Mouse (Mus musculus): ENCODE measurements at regions not wholly inside any gene's neighbourhood (a gene's known extent, or its start where the extent isn't known, plus 50 kb on each side); places are given as distances from the start of the nearest gene placed in this dataset.

DNA sequence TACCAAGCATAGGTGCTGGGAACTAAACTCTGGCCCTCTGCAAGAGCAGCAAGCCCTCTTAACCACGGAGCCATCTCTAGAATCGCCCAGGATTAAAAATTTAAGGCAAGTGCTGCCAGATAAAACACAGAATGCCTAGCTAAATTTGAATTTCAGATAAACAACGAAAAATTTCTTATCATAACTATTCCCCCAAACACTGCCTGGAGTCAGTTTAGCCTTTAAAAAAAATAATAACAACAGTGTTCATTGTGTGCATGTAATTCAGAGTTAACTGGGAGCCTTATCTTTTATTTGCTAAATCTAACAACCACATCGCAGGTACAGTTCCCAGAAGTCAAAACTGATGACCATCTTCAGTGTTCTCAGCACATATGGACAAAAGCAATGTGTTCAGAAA, 132.1 kb downstream of the Zfp36l1 start:
- no peak for TF ChIP-seq POLR2A (IDR thresholded peaks at IDR 0.05; ENCODE audit: low read depth, low read length)
- no peak for TF ChIP-seq CTCF (IDR thresholded peaks at IDR 0.05; ENCODE audit: extremely low read depth, insufficient read depth, insufficient read length, insufficient replicate concordance)
